Mouse (Mus musculus) CH12F3 (cell line): Measurements from ENCODE around the gene Gpr182.

ENCODE experiments used
- in situ Hi-C: fragments of 300-500 bp; cut with MboI; formaldehyde crosslinking; loops from 2 replicates; pipeline ENCODE4 v1.14.3; 2020; ENCODE audit warnings: low sequenced_read_pairs

Gene Gpr182

GRCm38 (mm10) chr10:127703299-127703698, 48.2 kb downstream of the Gpr182 start:
- in situ Hi-C loops = no loop called here

- in situ Hi-C loops = no loop called here
These were observed 52.6 kb downstream of the Gpr182 start for GRCm38 (mm10) chr10:127698966-127699365.
